Mouse (Mus musculus) left cerebral cortex, adult 18-20 months (tissue): Measurements from ENCODE around the gene Hoxa11. TPM values are rescaled to one million over a fixed set of nuclear protein-coding genes. Genes with fewer than 3 reads are reported as not detected.
A peak's percentile ranks its signal among the peaks of the same experiment; 100 is the strongest.

Experiments
- DNase-seq, 2 experiments: peaks; one replicate each; pipeline ENCODE4 v3.0.0; 2021 to 2022; ENCODE audit warnings: low spot score in 2 of 2, mixed read lengths in 1 of 2
- total RNA-seq, 2 experiments: library from RNA; stranded (reverse); gene quantifications; 2 replicates each; pipeline ENCODE4 v1.2.3; 2021

Hoxa11 gene
- total RNA-seq, 2 experiments from 2014 or later: not detected

- no peak for DNase-seq
Observed at GRCm38 (mm10) chr6:52265913-52266665, 20.5 kb upstream of the Hoxa11 start.

DNA sequence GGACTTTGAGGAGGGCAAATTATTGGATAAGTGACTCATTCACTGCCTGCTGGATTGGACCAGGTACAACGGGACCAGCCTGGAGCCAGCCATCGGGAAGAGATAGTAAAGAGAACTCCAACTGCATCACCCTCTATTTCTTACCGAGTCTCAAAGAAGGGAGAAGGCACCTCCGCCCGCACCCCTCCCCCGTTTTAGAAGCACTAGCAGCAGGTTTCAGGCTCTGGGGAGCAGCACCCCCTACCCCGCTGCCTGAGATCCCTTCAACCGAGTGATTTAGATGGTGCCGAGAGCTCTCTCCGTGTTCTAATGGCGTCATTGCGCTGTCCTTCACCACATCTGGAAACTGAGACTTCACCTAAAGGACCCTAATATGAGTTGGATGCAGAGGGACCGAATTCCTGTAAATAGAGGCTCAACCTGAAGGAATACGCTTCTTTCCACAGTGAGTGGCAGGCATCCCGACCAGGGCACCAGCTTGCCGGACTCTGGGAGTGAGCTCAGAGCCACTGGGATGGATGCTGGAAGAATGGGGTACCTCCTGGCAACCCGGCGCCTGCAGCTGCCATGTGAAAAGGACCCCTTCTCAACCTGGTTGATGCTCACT, 19.8 kb upstream of the Hoxa11 start:
- DNase-seq: no peak

GRCm38 (mm10) chr6:52264106-52264790, 18.6 kb upstream of the Hoxa11 start:
- no peak for DNase-seq

GRCm38 (mm10) chr6:52263321-52263585, 17.6 kb upstream of the Hoxa11 start:
- DNase-seq: no peak

GRCm38 (mm10) chr6:52262463-52263320, 17.1 kb upstream of the Hoxa11 start:
- DNase-seq: no peak

DNA sequence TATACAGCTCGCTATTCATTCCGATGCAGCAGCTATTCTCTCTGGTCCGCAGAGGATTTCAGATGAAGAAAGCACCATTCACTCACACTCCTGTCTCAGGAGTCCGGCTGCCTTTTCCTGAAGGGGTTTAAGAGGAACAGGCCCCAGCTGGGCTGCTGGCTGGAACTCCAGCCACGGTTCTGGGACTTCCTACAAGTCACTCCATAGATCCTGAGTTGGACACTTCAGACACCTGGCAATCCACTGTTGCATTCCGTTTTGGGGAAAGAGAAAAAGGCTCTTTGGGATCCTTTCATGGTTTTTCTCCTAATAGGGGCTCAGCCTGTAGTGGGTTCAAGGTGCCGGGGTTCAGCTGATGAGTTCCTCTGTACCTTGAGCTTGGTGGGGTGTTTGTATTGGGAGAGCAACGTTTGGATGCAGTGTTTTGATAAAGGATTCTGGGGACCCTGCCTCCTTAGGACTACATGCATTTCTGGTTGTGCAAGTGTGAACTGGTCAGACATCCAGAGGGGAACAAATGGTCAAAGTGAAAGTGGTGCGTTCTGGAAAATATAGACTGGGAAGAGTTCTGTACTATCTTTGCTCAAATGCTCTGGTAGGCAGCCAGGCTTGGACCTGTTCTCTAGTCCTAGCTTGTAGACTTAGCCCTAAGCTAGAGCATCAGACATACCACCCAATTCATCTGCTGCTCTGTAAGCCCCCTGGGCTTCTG, 16.3 kb upstream of the Hoxa11 start:
- no peak for DNase-seq

- no peak for DNase-seq
Observed at GRCm38 (mm10) chr6:52260654-52261575, 15.3 kb upstream of the Hoxa11 start, which contains the start of gene Hoxa13. Gene Hoxa13, minus strand, starts transcription at chr6:52260880.

- no peak for DNase-seq
Observed at GRCm38 (mm10) chr6:52259811-52260261, 14.2 kb upstream of the Hoxa11 start.

DNA sequence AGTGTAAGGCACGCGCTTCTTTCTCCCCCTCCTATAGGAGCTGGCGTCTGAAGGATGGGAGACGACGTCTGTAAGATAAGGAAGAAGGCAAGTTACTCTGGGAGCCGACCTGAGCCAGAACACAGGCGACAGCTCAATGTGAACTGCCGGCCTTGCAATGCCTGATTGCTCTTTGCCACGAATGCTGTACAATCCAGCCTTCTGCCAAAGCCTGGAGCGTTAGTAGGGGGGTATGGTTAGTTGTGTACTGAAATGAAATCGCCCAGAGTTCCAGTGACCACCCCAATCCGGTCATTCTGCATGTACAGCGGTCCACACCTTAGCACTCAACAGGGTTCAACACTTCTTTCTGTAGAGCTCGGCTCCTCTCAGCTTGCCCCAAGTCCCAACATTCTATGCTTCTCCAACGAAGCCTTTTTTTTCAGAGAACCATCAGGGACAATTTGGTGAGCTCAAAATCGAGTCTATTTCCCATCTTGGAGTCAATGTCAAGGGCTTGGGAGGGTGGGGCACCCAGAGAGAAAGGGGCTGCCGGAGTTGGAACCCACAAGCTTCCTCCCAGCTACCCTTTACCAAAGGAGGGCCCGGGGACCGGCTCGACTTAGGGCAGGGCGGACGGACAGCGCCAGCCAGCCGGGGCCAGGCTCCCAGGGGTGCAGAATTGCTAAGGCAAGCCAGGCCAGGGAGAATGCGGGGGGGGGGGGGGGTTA, 13.6 kb upstream of the Hoxa11 start:
- DNase-seq: no peak

DNA sequence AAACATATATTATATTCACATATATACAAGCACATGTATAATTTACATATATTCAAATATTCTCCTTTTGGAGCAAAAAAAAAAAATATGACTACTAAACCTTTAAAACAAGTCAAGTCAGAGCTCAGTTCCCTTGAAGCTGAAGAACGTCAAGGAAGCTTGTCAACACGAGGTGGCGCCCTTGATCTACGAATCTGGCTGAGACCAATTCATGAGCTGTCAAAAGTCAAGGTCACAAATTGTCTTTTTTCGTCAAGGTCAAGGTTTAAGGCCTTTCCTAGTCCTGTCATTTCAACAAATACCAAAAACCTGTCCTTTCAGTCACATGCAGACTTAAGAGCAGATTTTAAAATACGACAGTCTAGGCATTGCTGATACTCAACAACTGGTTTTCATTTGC, 11.3 kb upstream of the Hoxa11 start:
- DNase-seq: peak; percentile 67 to 80

- DNase-seq: no peak
Observed at GRCm38 (mm10) chr6:52253511-52254500, 8.2 kb upstream of the Hoxa11 start.

- no peak for DNase-seq
Observed at GRCm38 (mm10) chr6:52252775-52253376, 7.3 kb upstream of the Hoxa11 start.

GRCm38 (mm10) chr6:52252016-52252774, 6.6 kb upstream of the Hoxa11 start:
- DNase-seq: no peak

DNA sequence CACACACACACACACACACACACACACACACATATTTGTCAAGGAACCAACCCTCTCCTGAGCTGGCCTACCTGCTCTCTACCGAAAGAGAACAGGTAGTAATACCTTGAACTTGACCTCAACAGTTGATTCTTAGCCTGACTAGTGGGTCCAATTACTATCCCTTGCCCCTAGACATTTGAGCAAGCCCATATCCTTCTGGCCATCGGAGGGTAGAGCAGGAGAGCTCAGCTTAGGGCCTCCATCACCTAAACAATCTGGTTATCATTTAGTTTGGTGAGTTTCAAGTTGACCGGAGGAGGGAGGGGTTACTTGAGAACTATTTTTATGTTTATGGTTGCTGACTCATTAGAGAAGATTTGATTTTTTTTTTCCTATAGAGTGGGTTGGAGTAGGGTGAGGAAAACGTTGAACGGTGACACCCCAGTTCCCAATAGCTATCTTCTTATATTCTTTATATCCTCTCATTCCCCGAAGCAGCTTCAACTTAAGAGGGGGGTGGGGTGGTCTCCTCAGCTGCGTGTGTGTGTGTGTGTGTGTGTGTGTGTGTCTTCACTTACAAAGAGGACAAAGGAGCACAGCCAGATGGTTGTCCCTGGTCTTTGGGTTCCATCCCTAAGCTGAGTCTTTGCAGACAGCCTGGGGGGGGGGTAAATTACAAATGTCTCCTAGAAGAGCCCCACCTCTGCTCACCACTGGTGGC, 5.7 kb upstream of the Hoxa11 start:
- no peak for DNase-seq

GRCm38 (mm10) chr6:52249826-52250225, 4.2 kb upstream of the Hoxa11 start:
- no peak for DNase-seq

DNA sequence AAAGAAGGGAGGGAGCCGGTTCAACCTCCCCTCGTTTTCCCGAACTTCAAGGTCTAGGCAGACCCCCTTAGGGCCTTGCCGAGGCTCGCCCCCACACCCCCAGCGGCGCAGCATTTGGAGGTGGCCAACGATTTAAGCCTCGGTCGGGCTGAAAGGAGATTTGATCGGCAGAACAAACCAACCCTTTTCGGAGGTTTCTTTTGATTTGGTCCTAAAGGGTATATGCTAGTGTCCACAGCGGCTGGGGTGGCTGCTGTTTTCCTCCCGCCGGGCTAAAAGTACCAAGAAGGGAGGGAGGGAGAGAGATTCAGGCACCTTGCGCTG, 3.8 kb upstream of the Hoxa11 start:
- DNase-seq: no peak
